Mouse (Mus musculus) effector memory CD4-positive, alpha-beta T cell, adult 7 months (primary cell): ENCODE results near the gene Gm2026. TPM values are rescaled to one million over a fixed set of nuclear protein-coding genes. Genes with fewer than 3 reads are reported as not detected.

Experiments used
- polyA plus RNA-seq: library from polyadenylated mRNA; unstranded; fragments of 100-300 nt; shearing (Covaris generic); gene quantifications from one replicate; pipeline ENCODE4 v1.2.1, GENCODE M21; 2017

Gene Gm2026
- 4.0 TPM for polyA plus RNA-seq

GRCm38 (mm10) chr2:175965031-175965430 lies at the start of gene Gm2026:
Gene Gm2026 (plus strand): TSS chr2:175965331.

GRCm38 (mm10) chr2:175931000-175931399 lies 34.1 kb upstream of the Gm2026 start, which contains the start of gene Zfp966:
Gene Zfp966 (minus strand): TSS chr2:175931100.

Other genes starting within 250 kb of the Gm2026 start
- gene Gm2007, start 223.8 kb upstream of the Gm2026 start, polyA plus RNA-seq = not detected
- 0.21 TPM for gene Gm14288, start 164.2 kb upstream of the Gm2026 start, polyA plus RNA-seq
- gene Gm6710, start 96.1 kb upstream of the Gm2026 start, polyA plus RNA-seq = 5.5 TPM
- gene Zfp966, start 34.2 kb upstream of the Gm2026 start, polyA plus RNA-seq = 1.4 TPM
- 3.5 TPM for gene Gm2004, start 184.5 kb downstream of the Gm2026 start, polyA plus RNA-seq